Mouse (Mus musculus) lung, postnatal 0 days (tissue): ENCODE data around the gene Rasgrf2.

Source experiments
- CTCF ChIP-seq: IDR thresholded peaks from 2 replicates; pipeline ENCODE4 v1.5.1; 2016; ENCODE audit warnings: antibody characterized with exemption, mild to moderate bottlenecking
- EP300 ChIP-seq: IDR thresholded peaks from 2 replicates; pipeline ENCODE4 v1.6.1; 2016; ENCODE audit warnings: antibody characterized with exemption, mild to moderate bottlenecking, control low read depth

DNA sequence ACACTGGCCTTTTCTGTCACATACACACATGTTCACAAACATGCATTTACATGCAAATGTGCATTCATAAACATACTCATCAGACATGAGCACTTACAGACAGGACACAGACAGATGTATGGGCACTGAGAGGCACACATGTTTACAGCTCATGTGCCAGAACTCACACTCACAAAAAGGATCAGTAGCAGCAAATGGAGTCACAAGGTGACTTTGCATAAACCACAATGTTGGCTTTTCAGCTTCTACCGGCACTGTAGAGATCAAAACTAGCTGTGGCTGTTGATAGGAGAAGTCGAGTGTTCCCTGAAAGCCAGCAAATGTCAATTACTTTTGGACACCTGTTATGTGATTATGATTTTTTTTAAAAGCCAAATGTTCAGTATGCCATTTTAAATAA, 1.1 kb upstream of the Rasgrf2 start:
- TF ChIP-seq CTCF (no peak), EP300 (no peak)
